In genomic region chr12:77060060-77060695, GRCm38 (mm10) we compare ENCODE assay signal across 7 mouse cellular contexts.
A peak's percentile ranks its signal among the peaks of the same experiment; 100 is the strongest.
DNase-seq lines count a peak whose midpoint lies in the region; ATAC-seq and TF ChIP-seq lines count a peak whose summit lies in the region.

No protein-coding gene starts in this region.

- peak; percentile 54 for DNase-seq in lung, postnatal 25 days (ENCODE audit: low spot score)
- no peak for DNase-seq in left cerebral cortex, postnatal 25 days (ENCODE audit: low spot score in 2 of 2)

- no peak for TF ChIP-seq CTCF in ES-Bruce4 (IDR thresholded peaks at IDR 0.05; ENCODE audit: low read depth, low read length)
- no peak for TF ChIP-seq CTCF in bone marrow, adult 2 months (IDR thresholded peaks at IDR 0.05; ENCODE audit: control insufficient read depth, insufficient read depth, low read length)

- H3K4me2 ChIP-seq in heart, embryonic 12.5 days: peak overlapping the region; percentile 66
- H3K4me2 ChIP-seq in kidney, embryonic 15.5 days: peak overlapping the region; percentile 54
- H3K4me2 ChIP-seq in stomach, embryonic 16.5 days (ENCODE audit: low read depth, low read length): peak overlapping the region; percentile 46

- H3K4me1 ChIP-seq in ES-Bruce4 (ENCODE audit: control insufficient read depth, insufficient read depth, low read length): peaks cover 2% of the 10 kb centered on the region
- no peaks in the 10 kb centered on the region; the same call in 1 of the 2 replicates for H3K4me1 ChIP-seq in bone marrow, adult 2 months (ENCODE audit: control insufficient read depth, insufficient read depth, low read length)
- peaks cover 26% of the 10 kb centered on the region for H3K4me1 ChIP-seq in heart, embryonic 12.5 days (replicated peaks)
- peaks cover 17% of the 10 kb centered on the region for H3K4me1 ChIP-seq in kidney, embryonic 15.5 days
- peaks cover 15% of the 10 kb centered on the region; the same call in 1 of the 2 replicates for H3K4me1 ChIP-seq in stomach, embryonic 16.5 days (ENCODE audit: control insufficient read depth, insufficient read depth, low read length)

- no peak for ATAC-seq in heart, embryonic 12.5 days (ENCODE audit: insufficient number of reproducible peaks, low FRiP score)
- ATAC-seq in kidney, embryonic 15.5 days (replicated peaks; ENCODE audit: low FRiP score): peak; percentile 70
- peak; percentile 59 for ATAC-seq in stomach, embryonic 16.5 days (ENCODE audit: insufficient read depth, low FRiP score)

- H3K9me3 ChIP-seq in ES-Bruce4 (replicated peaks; ENCODE audit: control insufficient read depth, insufficient read depth, low read length, poor library complexity, severe bottlenecking): no peaks in the 10 kb centered on the region
- H3K9me3 ChIP-seq in heart, embryonic 12.5 days (replicated peaks): no peaks in the 10 kb centered on the region
- no peaks in the 10 kb centered on the region for H3K9me3 ChIP-seq in kidney, embryonic 15.5 days (replicated peaks)
- no peaks in the 10 kb centered on the region for H3K9me3 ChIP-seq in stomach, embryonic 16.5 days (replicated peaks; ENCODE audit: control insufficient read depth, low read length)

- H3K9ac ChIP-seq in ES-Bruce4 (ENCODE audit: low read depth, poor library complexity, severe bottlenecking): peak overlapping the region; percentile 4; the same call in 1 of the 2 replicates
- H3K9ac ChIP-seq in heart, embryonic 12.5 days: 0 out of 2 replicates have a peak overlapping the region, but pooled peaks have one; percentile 11
- H3K9ac ChIP-seq in kidney, embryonic 15.5 days: no peak overlapping the region
- H3K9ac ChIP-seq in stomach, embryonic 16.5 days (ENCODE audit: low read length): peak overlapping the region; percentile 41; the same call in 1 of the 2 replicates

- TF ChIP-seq EP300 in ES-Bruce4 (IDR thresholded peaks at IDR 0.05; ENCODE audit: insufficient read depth, low read depth, low read length): no peak

- peak overlapping the region; percentile 35 for H3K4me3 ChIP-seq in ES-Bruce4 (ENCODE audit: low read depth, low read length)
- peak overlapping the region; percentile 67 for H3K4me3 ChIP-seq in bone marrow, adult 2 months (replicated peaks; ENCODE audit: control insufficient read depth, low read depth, low read length)
- H3K4me3 ChIP-seq in heart, embryonic 12.5 days: peak overlapping the region; percentile 25
- peak overlapping the region; percentile 23 for H3K4me3 ChIP-seq in kidney, embryonic 15.5 days (replicated peaks)
- peak overlapping the region; percentile 25 for H3K4me3 ChIP-seq in stomach, embryonic 16.5 days (replicated peaks; ENCODE audit: low read length)

- 2% methylated on average over 16 of the region's 16 CpGs for WGBS in bone marrow, adult 2 months
- WGBS in heart, embryonic 12.5 days: 20% methylated on average over 16 of the region's 16 CpGs
- WGBS in kidney, embryonic 15.5 days: 10% methylated on average over 16 of the region's 16 CpGs
- WGBS in stomach, embryonic 16.5 days: 19% methylated on average over 16 of the region's 16 CpGs

- intact Hi-C loops in left cerebral cortex, postnatal 25 days (cut with DNase I): no loop called here

- no peak for TF ChIP-seq POLR2A in ES-Bruce4 (IDR thresholded peaks at IDR 0.05; ENCODE audit: insufficient read depth, low read length)
- no peak for TF ChIP-seq POLR2A in bone marrow, adult 2 months (IDR thresholded peaks at IDR 0.05; ENCODE audit: borderline replicate concordance, control insufficient read depth, low read depth, low read length)

- no peaks in the 10 kb centered on the region for H3K36me3 ChIP-seq in ES-Bruce4 (ENCODE audit: control insufficient read depth, insufficient read depth, low read length, poor library complexity, severe bottlenecking)
- H3K36me3 ChIP-seq in heart, embryonic 12.5 days: no peaks in the 10 kb centered on the region
- H3K36me3 ChIP-seq in kidney, embryonic 15.5 days: no peaks in the 10 kb centered on the region
- no peaks in the 10 kb centered on the region for H3K36me3 ChIP-seq in stomach, embryonic 16.5 days (ENCODE audit: control insufficient read depth, insufficient read depth, low read length)

- H3K27ac ChIP-seq in ES-Bruce4 (ENCODE audit: insufficient read depth, low read length): no peak overlapping the region
- H3K27ac ChIP-seq in bone marrow, adult 2 months (ENCODE audit: control insufficient read depth, insufficient read depth, low read depth, low read length, poor library complexity): peak overlapping the region; percentile 37
- H3K27ac ChIP-seq in heart, embryonic 12.5 days (ENCODE audit: poor library complexity, severe bottlenecking): no peak overlapping the region
- peak overlapping the region; percentile 2; the same call in 1 of the 2 replicates for H3K27ac ChIP-seq in kidney, embryonic 15.5 days
- peak overlapping the region; percentile 77 for H3K27ac ChIP-seq in stomach, embryonic 16.5 days (ENCODE audit: low read length)

- no peaks in the 10 kb centered on the region for H3K27me3 ChIP-seq in ES-Bruce4 (ENCODE audit: control insufficient read depth, insufficient read depth, low read length, poor library complexity, severe bottlenecking)
- peaks cover 13% of the 10 kb centered on the region for H3K27me3 ChIP-seq in heart, embryonic 12.5 days (replicated peaks)
- H3K27me3 ChIP-seq in kidney, embryonic 15.5 days: peaks cover 9% of the 10 kb centered on the region; the same call in 1 of the 2 replicates
- H3K27me3 ChIP-seq in stomach, embryonic 16.5 days (ENCODE audit: control insufficient read depth, insufficient read depth, low read length): no peaks in the 10 kb centered on the region

Comparison
In these comparisons a context has a peak if more than half of its experiments do, and no peak if none do; other contexts are left out.
1. H3K27ac ChIP-seq: peak in bone marrow, adult 2 months (single experiment), kidney, embryonic 15.5 days (single experiment) and stomach, embryonic 16.5 days (single experiment); none in ES-Bruce4 (single experiment) and heart, embryonic 12.5 days (single experiment).
2. Peak in every context shown above with its lines, with median percentiles within 50 percentile points of each other: H3K4me3 ChIP-seq and H3K4me2 ChIP-seq.